Mouse (Mus musculus) midbrain, embryonic 12.5 days (tissue): ENCODE measurements around the gene Meox1. TPM values are rescaled to one million over a fixed set of nuclear protein-coding genes. Genes with fewer than 3 reads are reported as not detected.

Experiments
- ATAC-seq: fragments of 200-750 bp; cut with Nextera tagmentation; 2 replicates; pipeline ENCODE4 v1.8.0; 2017; ENCODE audit warnings: low read depth, moderate TSS enrichment, moderate library complexity; ENCODE audit not compliant: low FRiP score
- H3K27ac ChIP-seq: fragments of 300-500 bp; sonication (generic); replicated peaks from 2 replicates; pipeline ENCODE4 v1.5.1; 2016; ENCODE audit warnings: mild to moderate bottlenecking
- H3K27me3 ChIP-seq: fragments of 300-500 bp; sonication (generic); 2 replicates; pipeline ENCODE4 v1.6.1; 2016; ENCODE audit warnings: mild to moderate bottlenecking
- H3K36me3 ChIP-seq: fragments of 300-500 bp; sonication (generic); 2 replicates; pipeline ENCODE4 v1.6.1; 2016
- H3K4me1 ChIP-seq: fragments of 300-500 bp; sonication (generic); 2 replicates; pipeline ENCODE4 v1.6.1; 2016
- H3K4me2 ChIP-seq: fragments of 300-500 bp; sonication (generic); replicated peaks from 2 replicates; pipeline ENCODE4 v1.6.1; 2016; ENCODE audit warnings: mild to moderate bottlenecking, moderate library complexity
- H3K4me3 ChIP-seq: fragments of 300-500 bp; sonication (generic); 2 replicates; pipeline ENCODE4 v1.5.1; 2016; ENCODE audit warnings: mild to moderate bottlenecking
- H3K9ac ChIP-seq: fragments of 300-500 bp; sonication (generic); replicated peaks from 2 replicates; pipeline ENCODE4 v1.6.1; 2016; ENCODE audit warnings: mild to moderate bottlenecking, moderate library complexity
- H3K9me3 ChIP-seq: fragments of 300-500 bp; sonication (generic); 2 replicates; pipeline ENCODE4 v1.6.1; 2016; ENCODE audit warnings: mild to moderate bottlenecking
- WGBS: fragments of 180-500 bp; shearing (Covaris S2); methylation state at CpG from one replicate; pipeline ENCODE4 v1.1.7; 2016; 5-methylcytosine and 5-hydroxymethylcytosine counted together
- polyA plus RNA-seq: library from polyadenylated mRNA; unstranded; fragments of >200 nt; fragmentation: Nextera tagmentation; extraction: Ambion mirVana; gene quantifications from 2 replicates; pipeline ENCODE4 v1.2.1, GENCODE M21; 2016

Meox1 gene
- polyA plus RNA-seq, 1 experiment from 2014 or later, result 0.23 TPM

- no peak for ATAC-seq
- 85% methylated on average over 12 of the region's 12 CpGs for WGBS
- Histone ChIP-seq H3K9me3 (no peaks in the 10 kb centered on the region), H3K4me3 (no peak overlapping the region), H3K4me2 (no peak overlapping the region), H3K36me3 (no peaks in the 10 kb centered on the region), H3K9ac (no peak overlapping the region), H3K4me1 (no peaks in the 10 kb centered on the region), H3K27ac (no peak overlapping the region), H3K27me3 (peaks cover 43% of the 10 kb centered on the region)
Observed at GRCm38 (mm10) chr11:101921361-101921952, 27.3 kb upstream of the Meox1 start.

- no peaks in the 10 kb centered on the region for H3K4me1 ChIP-seq
- H3K4me2 ChIP-seq, result no peak overlapping the region
- H3K9me3 ChIP-seq, result no peaks in the 10 kb centered on the region
- ATAC-seq, result no peak
- H3K27ac ChIP-seq, result no peak overlapping the region
- H3K4me3 ChIP-seq, result no peak overlapping the region
- peaks cover 43% of the 10 kb centered on the region for H3K27me3 ChIP-seq
- no peaks in the 10 kb centered on the region for H3K36me3 ChIP-seq
- WGBS, result under 1% methylated on average over 6 of the region's 6 CpGs
- H3K9ac ChIP-seq, result no peak overlapping the region
Observed at GRCm38 (mm10) chr11:101919660-101920059, 25.5 kb upstream of the Meox1 start.

- H3K27ac ChIP-seq, result no peak overlapping the region
- H3K27me3 ChIP-seq, result peaks cover 51% of the 10 kb centered on the region
- no peaks in the 10 kb centered on the region for H3K9me3 ChIP-seq
- H3K4me1 ChIP-seq, result no peaks in the 10 kb centered on the region
- no peak overlapping the region for H3K9ac ChIP-seq
- no peak for ATAC-seq
- no peak overlapping the region for H3K4me2 ChIP-seq
- WGBS, result 71% methylated on average over 3 of the region's 3 CpGs
- no peaks in the 10 kb centered on the region for H3K36me3 ChIP-seq
- no peak overlapping the region for H3K4me3 ChIP-seq
Observed at GRCm38 (mm10) chr11:101918609-101919008, 24.4 kb upstream of the Meox1 start.

GRCm38 (mm10) chr11:101916772-101917171 is 22.6 kb upstream of the Meox1 start:
- H3K27me3 ChIP-seq, result peaks cover 48% of the 10 kb centered on the region
- H3K9ac ChIP-seq, result no peak overlapping the region
- H3K4me3 ChIP-seq, result no peak overlapping the region
- no peaks in the 10 kb centered on the region for H3K9me3 ChIP-seq
- H3K4me1 ChIP-seq, result no peaks in the 10 kb centered on the region
- 71% methylated on average over 3 of the region's 3 CpGs for WGBS
- ATAC-seq, result no peak
- H3K36me3 ChIP-seq, result no peaks in the 10 kb centered on the region
- no peak overlapping the region for H3K4me2 ChIP-seq
- no peak overlapping the region for H3K27ac ChIP-seq

GRCm38 (mm10) chr11:101913591-101913990 is 19.4 kb upstream of the Meox1 start:
- no peaks in the 10 kb centered on the region for H3K4me1 ChIP-seq

GRCm38 (mm10) chr11:101911855-101912579 is 17.8 kb upstream of the Meox1 start:
- no peak overlapping the region for H3K27ac ChIP-seq
- H3K4me1 ChIP-seq, result no peaks in the 10 kb centered on the region
- H3K36me3 ChIP-seq, result no peaks in the 10 kb centered on the region
- H3K4me2 ChIP-seq, result no peak overlapping the region
- no peak overlapping the region for H3K4me3 ChIP-seq
- 72% methylated on average over 4 of the region's 4 CpGs for WGBS
- no peaks in the 10 kb centered on the region for H3K9me3 ChIP-seq
- no peak for ATAC-seq
- no peak overlapping the region for H3K9ac ChIP-seq
- peaks cover 37% of the 10 kb centered on the region for H3K27me3 ChIP-seq

More at GRCm38 (mm10) chr11:101913591-101913990, 19.4 kb upstream of the Meox1 start:
- Histone ChIP-seq H3K9ac (no peak overlapping the region), H3K27ac (no peak overlapping the region), H3K4me3 (no peak overlapping the region), H3K9me3 (no peaks in the 10 kb centered on the region), H3K36me3 (no peaks in the 10 kb centered on the region), H3K4me2 (no peak overlapping the region), H3K27me3 (peaks cover 43% of the 10 kb centered on the region)
- ATAC-seq, result no peak
- WGBS, result 61% methylated on average over 8 of the region's 8 CpGs

- Histone ChIP-seq H3K4me3 (no peak overlapping the region), H3K9me3 (no peaks in the 10 kb centered on the region), H3K4me2 (no peak overlapping the region), H3K4me1 (no peaks in the 10 kb centered on the region), H3K27me3 (peaks cover 31% of the 10 kb centered on the region), H3K36me3 (no peaks in the 10 kb centered on the region), H3K27ac (no peak overlapping the region), H3K9ac (no peak overlapping the region)
- no peak for ATAC-seq
- 28% methylated on average over 21 of the region's 21 CpGs for WGBS
Observed at GRCm38 (mm10) chr11:101910230-101910946, 16.2 kb upstream of the Meox1 start.

- peaks cover 24% of the 10 kb centered on the region for H3K27me3 ChIP-seq
- 63% methylated on average over 6 of the region's 6 CpGs for WGBS
- no peak for ATAC-seq
- H3K9ac ChIP-seq, result no peak overlapping the region
- H3K4me1 ChIP-seq, result no peaks in the 10 kb centered on the region
- H3K4me3 ChIP-seq, result no peak overlapping the region
- H3K9me3 ChIP-seq, result no peaks in the 10 kb centered on the region
- no peak overlapping the region for H3K4me2 ChIP-seq
- no peak overlapping the region for H3K27ac ChIP-seq
- H3K36me3 ChIP-seq, result no peaks in the 10 kb centered on the region
Observed at GRCm38 (mm10) chr11:101908777-101909176, 14.6 kb upstream of the Meox1 start.

- no peak overlapping the region for H3K4me2 ChIP-seq
- no peak overlapping the region for H3K4me3 ChIP-seq
- peaks cover 9% of the 10 kb centered on the region; the same call in 1 of the 2 replicates for H3K27me3 ChIP-seq
- no peak overlapping the region for H3K9ac ChIP-seq
- no peak overlapping the region for H3K27ac ChIP-seq
- 18% methylated on average over 13 of the region's 13 CpGs for WGBS
- no peaks in the 10 kb centered on the region for H3K9me3 ChIP-seq
- no peaks in the 10 kb centered on the region for H3K36me3 ChIP-seq
- no peaks in the 10 kb centered on the region for H3K4me1 ChIP-seq
- ATAC-seq, result no peak
Observed at GRCm38 (mm10) chr11:101905115-101905514, 10.9 kb upstream of the Meox1 start.

- Histone ChIP-seq H3K27me3 (peaks cover 5% of the 10 kb centered on the region; the same call in 1 of the 2 replicates), H3K4me1 (peaks cover 4% of the 10 kb centered on the region; the same call in 1 of the 2 replicates), H3K9me3 (no peaks in the 10 kb centered on the region), H3K27ac (no peak overlapping the region), H3K4me2 (no peak overlapping the region), H3K4me3 (no peak overlapping the region), H3K9ac (no peak overlapping the region), H3K36me3 (no peaks in the 10 kb centered on the region)
- WGBS, result 82% methylated on average over 8 of the region's 8 CpGs
- ATAC-seq, result no peak
Observed at GRCm38 (mm10) chr11:101901309-101901708, 7.1 kb upstream of the Meox1 start.

GRCm38 (mm10) chr11:101898328-101898727 is 4.2 kb upstream of the Meox1 start:
- 90% methylated on average over 4 of the region's 4 CpGs for WGBS
- Histone ChIP-seq H3K4me3 (no peak overlapping the region), H3K27ac (no peak overlapping the region), H3K9ac (no peak overlapping the region), H3K9me3 (no peaks in the 10 kb centered on the region), H3K27me3 (peaks cover 19% of the 10 kb centered on the region), H3K36me3 (no peaks in the 10 kb centered on the region), H3K4me1 (peaks cover 4% of the 10 kb centered on the region; the same call in 1 of the 2 replicates), H3K4me2 (no peak overlapping the region)
- no peak for ATAC-seq
